Mouse (Mus musculus) A20 (cell line): Measurements from ENCODE around the gene Casp7.
"Not testable (repeated sequence)": the region's sequence is repeated elsewhere in the genome, so short reads cannot be mapped to it uniquely, and the experiment has no call there.

ENCODE experiments used
- DNase-seq: peaks from one replicate; pipeline ENCODE4 v3.0.0-alpha.2; 2011; ENCODE audit warnings: low read depth, low spot score

The Casp7 gene

GRCm38 (mm10) chr19:56396669-56397621 lies at the start of gene Casp7:
Gene Casp7 (plus strand): TSS chr19:56397129.
- peak; percentile 88 for DNase-seq

- peak; percentile 48 for DNase-seq
Observed at GRCm38 (mm10) chr19:56349295-56349694, 47.6 kb upstream of the Casp7 start.

- DNase-seq = no peak
Observed at GRCm38 (mm10) chr19:56353689-56354088, 43.2 kb upstream of the Casp7 start.

- DNase-seq = no peak
Observed at GRCm38 (mm10) chr19:56355201-56355600, 41.7 kb upstream of the Casp7 start.

GRCm38 (mm10) chr19:56356480-56357373 lies 40.2 kb upstream of the Casp7 start:
- DNase-seq = peak; percentile 55

GRCm38 (mm10) chr19:56357374-56357708 lies 39.6 kb upstream of the Casp7 start:
- DNase-seq = not testable (repeated sequence)

GRCm38 (mm10) chr19:56358890-56359289 lies 38.0 kb upstream of the Casp7 start:
- no peak for DNase-seq

GRCm38 (mm10) chr19:56363721-56364460 lies 33.0 kb upstream of the Casp7 start:
- DNase-seq = peak; percentile 54

- DNase-seq = no peak
Observed at GRCm38 (mm10) chr19:56364563-56364962, 32.4 kb upstream of the Casp7 start.

GRCm38 (mm10) chr19:56366168-56366567 lies 30.8 kb upstream of the Casp7 start:
- DNase-seq = no peak

GRCm38 (mm10) chr19:56366625-56367024 lies 30.3 kb upstream of the Casp7 start:
- DNase-seq = no peak

- no peak for DNase-seq
Observed at GRCm38 (mm10) chr19:56367778-56368177, 29.2 kb upstream of the Casp7 start.

GRCm38 (mm10) chr19:56368912-56369311 lies 28.0 kb upstream of the Casp7 start:
- DNase-seq = no peak

GRCm38 (mm10) chr19:56370389-56371150 lies 26.4 kb upstream of the Casp7 start:
- no peak for DNase-seq

GRCm38 (mm10) chr19:56372226-56372625 lies 24.7 kb upstream of the Casp7 start:
- no peak for DNase-seq

GRCm38 (mm10) chr19:56373246-56373645 lies 23.7 kb upstream of the Casp7 start:
- DNase-seq = no peak

- DNase-seq = no peak
Observed at GRCm38 (mm10) chr19:56374011-56374410, 22.9 kb upstream of the Casp7 start.

GRCm38 (mm10) chr19:56378007-56378406 lies 18.9 kb upstream of the Casp7 start:
- no peak for DNase-seq

- DNase-seq = no peak
Observed at GRCm38 (mm10) chr19:56378554-56379172, 18.3 kb upstream of the Casp7 start.

GRCm38 (mm10) chr19:56380341-56380740 lies 16.6 kb upstream of the Casp7 start:
- DNase-seq = no peak
